Mouse (Mus musculus): Measurements from ENCODE around the gene Bhlhe40.

DNA sequence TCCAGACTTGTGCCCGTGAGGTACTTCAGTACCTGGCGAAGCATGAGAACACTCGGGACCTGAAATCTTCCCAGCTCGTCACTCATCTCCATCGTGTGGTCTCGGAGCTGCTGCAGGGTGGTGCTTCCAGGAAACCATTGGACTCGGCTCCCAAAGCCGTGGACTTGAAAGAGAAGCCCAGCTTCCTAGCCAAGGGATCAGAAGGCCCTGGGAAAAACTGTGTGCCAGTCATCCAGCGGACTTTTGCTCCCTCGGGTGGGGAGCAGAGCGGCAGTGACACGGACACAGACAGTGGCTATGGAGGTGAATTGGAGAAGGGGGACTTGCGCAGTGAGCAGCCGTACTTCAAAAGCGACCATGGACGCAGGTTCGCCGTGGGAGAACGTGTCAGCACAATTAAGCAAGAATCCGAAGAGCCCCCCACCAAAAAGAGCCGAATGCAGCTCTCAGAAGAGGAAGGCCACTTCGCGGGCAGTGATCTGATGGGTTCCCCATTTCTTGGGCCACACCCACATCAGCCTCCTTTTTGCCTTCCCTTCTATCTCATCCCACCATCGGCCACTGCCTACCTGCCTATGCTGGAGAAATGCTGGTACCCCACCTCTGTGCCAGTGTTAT lies 4.2 kb downstream of the Bhlhe40 start:
- TF ChIP-seq CTCF (IDR thresholded peaks at IDR 0.05; ENCODE audit: low read depth, low read length) (no peak), GATA1 (IDR thresholded peaks at IDR 0.05; ENCODE audit: borderline replicate concordance, low read length) (no peak), TAL1 (conservative IDR thresholded peaks at IDR 0.05; ENCODE audit: low read depth, low read length) (no peak), POLR2AphosphoS5 (IDR thresholded peaks at IDR 0.05; ENCODE audit: insufficient replicate concordance, low read depth, low read length) (no peak)

Data from G1E (cell line).